Mouse (Mus musculus): Measurements from ENCODE around the gene Dscaml1. TPM values are rescaled to one million over a fixed set of nuclear protein-coding genes. Genes with fewer than 3 reads are reported as not detected.

Gene Dscaml1
- polyA plus RNA-seq, 1 experiment: 0.62 TPM

DNA sequence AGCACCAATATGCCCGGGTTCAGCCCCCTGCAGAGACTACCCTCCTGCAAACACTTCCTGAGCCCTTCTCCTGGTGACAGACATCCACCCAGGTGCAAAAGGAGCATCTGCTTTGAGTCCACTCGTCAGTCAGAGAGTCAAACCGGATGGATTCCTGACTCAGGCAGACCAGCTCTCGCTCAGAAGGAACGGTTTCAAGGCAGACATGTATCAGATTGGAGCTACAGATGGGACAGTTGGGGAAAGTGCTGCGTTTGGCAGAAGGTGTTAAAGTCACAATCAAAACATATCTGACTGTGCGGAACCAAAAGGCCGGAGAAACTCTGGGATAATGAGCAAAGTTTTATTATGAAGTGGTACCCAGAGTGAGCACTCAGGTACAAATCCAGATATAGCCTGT, 373.0 kb downstream of the Dscaml1 start:
- 91% methylated on average over 8 of the region's 8 CpGs for WGBS
- TF ChIP-seq POLR2A (IDR thresholded peaks at IDR 0.05; ENCODE audit: low read depth, low read length) (no peak), CTCF (IDR thresholded peaks at IDR 0.05; ENCODE audit: extremely low read depth, insufficient read length, insufficient replicate concordance, low read depth, low read length) (no peak)
- H3K36me3 ChIP-seq (ENCODE audit: control insufficient read depth, insufficient read depth, low read length): no peaks in the 10 kb centered on the region; the same call in 1 of the 2 replicates
- H3K27ac ChIP-seq (ENCODE audit: insufficient read depth, low read depth, low read length): no peak overlapping the region
- no peaks in the 10 kb centered on the region for H3K27me3 ChIP-seq (ENCODE audit: control insufficient read depth, insufficient read depth, low read length)
- no peak overlapping the region for H3K4me3 ChIP-seq (ENCODE audit: low read depth, low read length)
- H3K4me1 ChIP-seq (ENCODE audit: control insufficient read depth, insufficient read depth, insufficient read length, low read length): no peaks in the 10 kb centered on the region

Other genes starting within 250 kb of the Dscaml1 start
- 0.10 TPM in 1 of 2 replicates, not detected in the other for gene BC049352, start 244.6 kb upstream of the Dscaml1 start, polyA plus RNA-seq (2012; rRNA removed)
- gene Tmprss4, start 222.5 kb upstream of the Dscaml1 start, polyA plus RNA-seq (2012; rRNA removed): 65.3 and 108 TPM in 2 replicates
- 2.9 and 3.3 TPM in 2 replicates for gene Il10ra, start 157.5 kb upstream of the Dscaml1 start, polyA plus RNA-seq (2012; rRNA removed)
- 0.04 and 0.14 TPM in 2 replicates for gene Tmprss13, start 107.5 kb upstream of the Dscaml1 start, polyA plus RNA-seq (2012; rRNA removed)
- gene Fxyd6, start 56.4 kb upstream of the Dscaml1 start, polyA plus RNA-seq (2012; rRNA removed): 18.9 and 20.6 TPM in 2 replicates
- 2.3 and 4.6 TPM in 2 replicates for gene Fxyd2, start 27.0 kb upstream of the Dscaml1 start, polyA plus RNA-seq (2012; rRNA removed)

Data from small intestine, adult 2 months (tissue).